In genomic region chr6:135559501-135559907, GRCm38 (mm10) we compare ENCODE assay signal across 8 mouse cellular contexts.
DNase-seq lines count a peak whose midpoint lies in the region; ATAC-seq and TF ChIP-seq lines count a peak whose summit lies in the region.

No protein-coding gene starts in this region.

- H3K4me2 ChIP-seq in midbrain, embryonic 12.5 days (replicated peaks) = no peak overlapping the region
- H3K4me2 ChIP-seq in forebrain, embryonic 14.5 days (ENCODE audit: low read length) = no peak overlapping the region
- H3K4me2 ChIP-seq in lung, embryonic 14.5 days = no peak overlapping the region

- no peak for TF ChIP-seq POLR2A in thymus, adult 2 months (IDR thresholded peaks at IDR 0.05; ENCODE audit: control insufficient read depth, extremely low read depth, insufficient read depth, low read length, poor library complexity)

- H3K9me3 ChIP-seq in midbrain, embryonic 12.5 days = no peaks in the 10 kb centered on the region
- no peaks in the 10 kb centered on the region for H3K9me3 ChIP-seq in midbrain, embryonic 10.5 days (replicated peaks)
- H3K9me3 ChIP-seq in forebrain, embryonic 14.5 days (replicated peaks; ENCODE audit: control insufficient read depth, low read length) = no peaks in the 10 kb centered on the region
- H3K9me3 ChIP-seq in lung, embryonic 14.5 days (ENCODE audit: low read depth, low read length) = no peaks in the 10 kb centered on the region

- WGBS in midbrain, embryonic 12.5 days = 80% methylated on average over 5 of the region's 5 CpGs
- WGBS in midbrain, embryonic 10.5 days = 89% methylated on average over 5 of the region's 5 CpGs
- 22% methylated on average over 5 of the region's 5 CpGs for WGBS in forebrain, embryonic 14.5 days
- 20% methylated on average over 5 of the region's 5 CpGs for WGBS in large intestine, adult 2 months
- WGBS in lung, embryonic 14.5 days = 40% methylated on average over 5 of the region's 5 CpGs
- 91% methylated on average over 5 of the region's 5 CpGs for WGBS in thymus, adult 2 months

- H3K4me1 ChIP-seq in midbrain, embryonic 12.5 days = peaks cover 11% of the 10 kb centered on the region; the same call in 1 of the 2 replicates
- H3K4me1 ChIP-seq in midbrain, embryonic 10.5 days = no peaks in the 10 kb centered on the region
- peaks cover 17% of the 10 kb centered on the region; the same call in 1 of the 2 replicates for H3K4me1 ChIP-seq in forebrain, embryonic 14.5 days (ENCODE audit: control insufficient read depth, insufficient read depth, low read length)
- H3K4me1 ChIP-seq in lung, embryonic 14.5 days (ENCODE audit: insufficient read depth) = peaks cover 5% of the 10 kb centered on the region; the same call in 1 of the 2 replicates
- no peaks in the 10 kb centered on the region for H3K4me1 ChIP-seq in thymus, adult 2 months (replicated peaks; ENCODE audit: control insufficient read depth, insufficient read depth, low read length)

- peak overlapping the region; percentile 25; the same call in 1 of the 2 replicates for H3K27ac ChIP-seq in midbrain, embryonic 12.5 days (replicated peaks)
- H3K27ac ChIP-seq in midbrain, embryonic 10.5 days (replicated peaks) = no peak overlapping the region
- H3K27ac ChIP-seq in forebrain, embryonic 14.5 days (ENCODE audit: low read depth, low read length) = peak overlapping the region; percentile 73; the same call in 1 of the 2 replicates
- H3K27ac ChIP-seq in lung, embryonic 14.5 days (ENCODE audit: low read depth) = no peak overlapping the region
- H3K27ac ChIP-seq in thymus, adult 2 months (ENCODE audit: control insufficient read depth, insufficient read depth, low read length) = no peak overlapping the region

- DNase-seq in midbrain, embryonic 10.5 days (ENCODE audit: low spot score) = no peak
- DNase-seq in forebrain, embryonic 14.5 days (ENCODE audit: low spot score) = peak; percentile 97
- peak; percentile 80 to 86 for DNase-seq in heart, postnatal 14 days
- DNase-seq in large intestine, adult 2 months (ENCODE audit: low read depth, low spot score) = peak; percentile 94
- DNase-seq in lung, embryonic 14.5 days = peak; percentile 84
- DNase-seq in right cerebral cortex, postnatal 25 days = peak; percentile 71
- DNase-seq in thymus, adult 2 months = no peak

- no peaks in the 10 kb centered on the region for H3K36me3 ChIP-seq in midbrain, embryonic 12.5 days
- H3K36me3 ChIP-seq in midbrain, embryonic 10.5 days = no peaks in the 10 kb centered on the region
- no peaks in the 10 kb centered on the region for H3K36me3 ChIP-seq in forebrain, embryonic 14.5 days (ENCODE audit: control insufficient read depth, insufficient read depth, low read length)
- H3K36me3 ChIP-seq in lung, embryonic 14.5 days (ENCODE audit: insufficient read depth) = no peaks in the 10 kb centered on the region
- H3K36me3 ChIP-seq in thymus, adult 2 months (ENCODE audit: control insufficient read depth, insufficient read depth, low read length) = no peaks in the 10 kb centered on the region

- intact Hi-C loops in heart, postnatal 14 days (cut with DNase I) = no loop called here

- ATAC-seq in midbrain, embryonic 12.5 days (ENCODE audit: low FRiP score, low read depth) = peak; percentile 85
- ATAC-seq in forebrain, embryonic 14.5 days = peak; percentile 98
- ATAC-seq in lung, embryonic 14.5 days (ENCODE audit: insufficient read depth) = peak; percentile 95

- no peak overlapping the region for H3K4me3 ChIP-seq in midbrain, embryonic 12.5 days
- no peak overlapping the region for H3K4me3 ChIP-seq in midbrain, embryonic 10.5 days
- H3K4me3 ChIP-seq in forebrain, embryonic 14.5 days (ENCODE audit: low read depth, low read length) = no peak overlapping the region
- H3K4me3 ChIP-seq in lung, embryonic 14.5 days (ENCODE audit: low read depth, low read length) = no peak overlapping the region
- no peak overlapping the region for H3K4me3 ChIP-seq in thymus, adult 2 months (ENCODE audit: control insufficient read depth, insufficient read depth, low read length)

- H3K9ac ChIP-seq in midbrain, embryonic 12.5 days (replicated peaks) = no peak overlapping the region
- H3K9ac ChIP-seq in forebrain, embryonic 14.5 days (ENCODE audit: low read length) = no peak overlapping the region
- no peak overlapping the region for H3K9ac ChIP-seq in lung, embryonic 14.5 days

- H3K27me3 ChIP-seq in midbrain, embryonic 12.5 days = no peaks in the 10 kb centered on the region
- H3K27me3 ChIP-seq in midbrain, embryonic 10.5 days (ENCODE audit: low read depth, poor library complexity, severe bottlenecking) = no peaks in the 10 kb centered on the region
- H3K27me3 ChIP-seq in forebrain, embryonic 14.5 days (replicated peaks; ENCODE audit: control insufficient read depth, insufficient read depth, low read length) = no peaks in the 10 kb centered on the region
- no peaks in the 10 kb centered on the region for H3K27me3 ChIP-seq in lung, embryonic 14.5 days (ENCODE audit: insufficient read depth, low read length)
- no peaks in the 10 kb centered on the region for H3K27me3 ChIP-seq in thymus, adult 2 months (ENCODE audit: control insufficient read depth, insufficient read depth, low read length)

- TF ChIP-seq CTCF in lung, embryonic 14.5 days (IDR thresholded peaks at IDR 0.05; ENCODE audit: low read depth) = no peak
- no peak for TF ChIP-seq CTCF in thymus, adult 2 months (IDR thresholded peaks at IDR 0.05; ENCODE audit: borderline replicate concordance, control insufficient read depth, extremely low read depth, insufficient read depth, low read length, poor library complexity)

Comparison
In these comparisons a context has a peak if more than half of its experiments do, and no peak if none do; other contexts are left out.
1. H3K27ac ChIP-seq: peak in midbrain, embryonic 12.5 days (single experiment) and forebrain, embryonic 14.5 days (single experiment); none in midbrain, embryonic 10.5 days (single experiment), lung, embryonic 14.5 days (single experiment) and thymus, adult 2 months (single experiment).
2. DNase-seq: peak in forebrain, embryonic 14.5 days (single experiment), heart, postnatal 14 days (2 of 2), large intestine, adult 2 months (single experiment), lung, embryonic 14.5 days (single experiment) and right cerebral cortex, postnatal 25 days (single experiment); none in midbrain, embryonic 10.5 days (single experiment) and thymus, adult 2 months (single experiment).
3. Peak in every context shown above with its lines, with median percentiles within 50 percentile points of each other: ATAC-seq.